Mouse (Mus musculus): ENCODE measurements around the gene Scap.

- no peak for TF ChIP-seq CTCF (IDR thresholded peaks at IDR 0.05; ENCODE audit: low read depth, low read length)
- no peak for TF ChIP-seq POLR2A (IDR thresholded peaks at IDR 0.05; ENCODE audit: borderline replicate concordance, low read depth, low read length)
These were observed 57.8 kb downstream of the Scap start for GRCm38 (mm10) chr9:110390843-110391242.

Data from bone marrow macrophage, adult 2 months (primary cell).